Mouse (Mus musculus): ENCODE measurements around the gene Fsd1. TPM values are rescaled to one million over a fixed set of nuclear protein-coding genes. Genes with fewer than 3 reads are reported as not detected.

Fsd1 gene
- polyA plus RNA-seq, 1 experiment from 2014 or later: 3.5 TPM

DNA sequence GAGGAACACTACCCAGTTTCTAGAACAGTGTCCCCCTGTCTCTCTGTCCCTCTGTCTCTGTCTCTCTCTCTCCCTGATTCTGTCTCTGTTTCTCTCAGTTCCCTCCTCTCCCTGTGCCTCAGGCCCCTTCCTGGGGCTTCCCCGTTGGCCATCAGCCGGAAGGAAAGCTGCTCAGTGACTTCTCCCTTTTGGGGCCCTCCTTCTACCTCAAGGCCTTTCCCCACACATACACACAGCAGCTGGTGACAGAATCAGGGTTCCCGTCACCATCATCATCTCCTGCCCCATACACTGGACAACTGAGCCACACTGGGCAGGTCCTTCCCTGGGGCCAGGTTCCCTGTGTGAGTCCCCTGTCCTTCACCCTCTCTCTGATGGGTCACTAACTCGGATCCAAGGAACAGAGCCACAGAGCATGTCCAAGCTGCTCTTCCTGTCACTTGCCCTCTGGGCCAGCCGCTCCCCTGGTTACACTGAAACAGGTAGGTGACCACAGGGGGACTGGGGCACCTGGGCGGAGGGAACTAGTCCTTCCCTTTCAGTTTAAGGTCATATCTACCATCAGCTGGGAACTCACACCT, 33.8 kb upstream of the Fsd1 start, which contains the start of gene Ebi3:
Ebi3 (plus strand) TSS at position 194 of the 581 bp plus-strand sequence.
- no peaks in the 10 kb centered on the region for H3K36me3 ChIP-seq (ENCODE audit: control insufficient read depth, insufficient read depth)
- 61% methylated on average over 6 of the region's 6 CpGs for WGBS
- H3K9me3 ChIP-seq (replicated peaks; ENCODE audit: control insufficient read depth, low read length): no peaks in the 10 kb centered on the region
- H3K9ac ChIP-seq (ENCODE audit: low read length): no peak within 1 kb of the TSS
- H3K4me3 ChIP-seq (ENCODE audit: low read length): no peak within 1 kb of the TSS
- peaks cover 5% of the 10 kb centered on the region; the same call in 1 of the 2 replicates for H3K4me1 ChIP-seq (ENCODE audit: control insufficient read depth, insufficient read depth, low read length)
- no peak for ATAC-seq (replicated peaks; ENCODE audit: extremely low read depth, insufficient read depth, low FRiP score)
- H3K27ac ChIP-seq (ENCODE audit: low read length): no peak within 1 kb of the TSS
- H3K27me3 ChIP-seq (ENCODE audit: control insufficient read depth, insufficient read depth, low read length): peaks cover 22% of the 10 kb centered on the region
- H3K4me2 ChIP-seq (ENCODE audit: low read depth, low read length): no peak within 1 kb of the TSS

DNA sequence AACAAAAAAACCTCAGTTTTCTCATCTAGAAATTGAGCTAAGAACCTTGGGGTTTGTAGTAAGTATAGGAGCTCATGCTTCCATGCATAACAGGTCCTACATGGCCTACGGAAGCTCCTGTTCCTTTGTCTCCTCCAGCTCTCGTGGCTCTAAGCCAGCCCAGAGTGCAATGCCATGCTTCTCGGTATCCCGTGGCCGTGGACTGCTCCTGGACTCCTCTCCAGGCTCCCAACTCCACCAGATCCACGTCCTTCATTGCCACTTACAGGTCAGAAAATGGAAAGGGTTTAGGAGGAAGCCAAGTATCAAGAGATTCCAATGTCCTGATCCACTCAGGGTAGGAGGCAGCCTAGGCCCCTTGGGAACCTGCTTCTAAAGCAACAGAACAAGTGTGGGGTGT, 32.6 kb upstream of the Fsd1 start:
- Histone ChIP-seq H3K4me1 (ENCODE audit: control insufficient read depth, insufficient read depth, low read length) (peaks cover 9% of the 10 kb centered on the region), H3K9ac (ENCODE audit: low read length) (no peak overlapping the region), H3K4me3 (ENCODE audit: low read length) (no peak overlapping the region), H3K27ac (ENCODE audit: low read length) (no peak overlapping the region), H3K36me3 (ENCODE audit: control insufficient read depth, insufficient read depth) (no peaks in the 10 kb centered on the region), H3K27me3 (ENCODE audit: control insufficient read depth, insufficient read depth, low read length) (peaks cover 22% of the 10 kb centered on the region), H3K9me3 (replicated peaks; ENCODE audit: control insufficient read depth, low read length) (no peaks in the 10 kb centered on the region), H3K4me2 (ENCODE audit: low read depth, low read length) (no peak overlapping the region)
- no peak for ATAC-seq (replicated peaks; ENCODE audit: extremely low read depth, insufficient read depth, low FRiP score)
- WGBS: 70% methylated on average over 6 of the region's 6 CpGs

DNA sequence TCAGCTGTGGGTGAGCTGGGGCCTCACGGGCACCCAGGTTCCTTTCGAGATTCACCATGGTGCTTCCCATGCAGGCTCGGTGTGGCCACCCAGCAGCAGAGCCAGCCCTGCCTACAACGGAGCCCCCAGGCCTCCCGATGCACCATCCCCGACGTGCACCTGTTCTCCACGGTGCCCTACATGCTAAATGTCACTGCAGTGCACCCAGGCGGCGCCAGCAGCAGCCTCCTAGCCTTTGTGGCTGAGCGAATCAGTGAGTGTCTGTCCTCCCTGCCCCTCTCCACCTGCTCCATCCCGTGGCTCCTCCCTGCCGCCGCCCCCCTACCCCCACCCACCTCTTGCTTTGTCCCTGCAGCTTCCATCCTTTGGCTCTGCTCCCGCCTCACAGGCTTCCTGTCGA, 32.1 kb upstream of the Fsd1 start:
- ATAC-seq (replicated peaks; ENCODE audit: extremely low read depth, insufficient read depth, low FRiP score): no peak
- Histone ChIP-seq H3K9me3 (replicated peaks; ENCODE audit: control insufficient read depth, low read length) (no peaks in the 10 kb centered on the region), H3K4me3 (ENCODE audit: low read length) (no peak overlapping the region), H3K4me2 (ENCODE audit: low read depth, low read length) (no peak overlapping the region), H3K4me1 (ENCODE audit: control insufficient read depth, insufficient read depth, low read length) (peaks cover 9% of the 10 kb centered on the region), H3K36me3 (ENCODE audit: control insufficient read depth, insufficient read depth) (no peaks in the 10 kb centered on the region), H3K27ac (ENCODE audit: low read length) (no peak overlapping the region), H3K27me3 (ENCODE audit: control insufficient read depth, insufficient read depth, low read length) (peaks cover 22% of the 10 kb centered on the region), H3K9ac (ENCODE audit: low read length) (no peak overlapping the region)
- WGBS: 33% methylated on average over 16 of the region's 16 CpGs

DNA sequence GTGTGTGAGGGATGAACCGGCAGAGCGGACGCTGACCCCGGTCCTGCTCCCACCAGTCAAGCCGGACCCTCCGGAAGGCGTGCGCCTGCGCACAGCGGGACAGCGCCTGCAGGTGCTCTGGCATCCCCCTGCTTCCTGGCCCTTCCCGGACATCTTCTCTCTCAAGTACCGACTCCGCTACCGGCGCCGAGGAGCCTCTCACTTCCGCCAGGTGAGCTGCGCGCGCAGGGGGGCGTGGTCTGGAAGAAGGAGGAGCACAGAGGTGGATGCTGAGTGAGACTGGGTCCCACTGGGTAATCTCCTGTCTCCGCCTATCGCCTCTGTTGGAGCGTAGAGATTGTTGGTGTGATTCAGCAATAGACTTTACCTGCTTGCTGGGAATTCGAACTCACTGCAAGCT, 30.2 kb upstream of the Fsd1 start:
- no peak for ATAC-seq (replicated peaks; ENCODE audit: extremely low read depth, insufficient read depth, low FRiP score)
- 1% methylated on average over 26 of the region's 26 CpGs for WGBS

DNA sequence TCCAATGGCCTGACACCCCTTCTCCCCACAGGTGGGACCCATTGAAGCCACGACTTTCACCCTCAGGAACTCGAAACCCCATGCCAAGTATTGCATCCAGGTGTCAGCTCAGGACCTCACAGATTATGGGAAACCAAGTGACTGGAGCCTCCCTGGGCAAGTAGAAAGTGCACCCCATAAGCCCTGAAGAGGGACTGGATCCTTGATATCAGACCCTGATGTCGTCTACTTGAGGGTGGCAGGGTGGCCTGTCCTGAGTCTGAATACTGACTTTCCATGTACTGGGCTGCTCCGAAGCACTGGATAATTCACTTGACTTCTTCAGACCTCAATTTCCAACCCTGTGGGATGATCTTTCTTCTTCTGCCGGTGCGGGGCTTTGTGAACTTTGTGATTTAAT, 29.7 kb upstream of the Fsd1 start:
- Histone ChIP-seq H3K4me1 (ENCODE audit: control insufficient read depth, insufficient read depth, low read length) (peaks cover 14% of the 10 kb centered on the region), H3K36me3 (ENCODE audit: control insufficient read depth, insufficient read depth) (peaks cover 3% of the 10 kb centered on the region; the same call in 1 of the 2 replicates), H3K27me3 (ENCODE audit: control insufficient read depth, insufficient read depth, low read length) (peaks cover 22% of the 10 kb centered on the region), H3K4me2 (ENCODE audit: low read depth, low read length) (peak overlapping the region; percentile 64), H3K9me3 (replicated peaks; ENCODE audit: control insufficient read depth, low read length) (no peaks in the 10 kb centered on the region), H3K27ac (ENCODE audit: low read length) (no peak overlapping the region), H3K9ac (ENCODE audit: low read length) (no peak overlapping the region), H3K4me3 (ENCODE audit: low read length) (peak overlapping the region; percentile 48)
- WGBS: 36% methylated on average over 6 of the region's 6 CpGs
- ATAC-seq (replicated peaks; ENCODE audit: extremely low read depth, insufficient read depth, low FRiP score): no peak

More for the DNA sequence above, 30.2 kb upstream of the Fsd1 start:
- Histone ChIP-seq H3K9me3 (replicated peaks; ENCODE audit: control insufficient read depth, low read length) (no peaks in the 10 kb centered on the region), H3K36me3 (ENCODE audit: control insufficient read depth, insufficient read depth) (0 out of 2 replicates have a peak, but pooled peaks cover 2% of the 10 kb centered on the region), H3K4me1 (ENCODE audit: control insufficient read depth, insufficient read depth, low read length) (peaks cover 14% of the 10 kb centered on the region), H3K27me3 (ENCODE audit: control insufficient read depth, insufficient read depth, low read length) (peaks cover 22% of the 10 kb centered on the region), H3K4me3 (ENCODE audit: low read length) (peak overlapping the region; percentile 48), H3K9ac (ENCODE audit: low read length) (peak overlapping the region; percentile 37; the same call in 1 of the 2 replicates), H3K4me2 (ENCODE audit: low read depth, low read length) (peak overlapping the region; percentile 64), H3K27ac (ENCODE audit: low read length) (no peak overlapping the region)

DNA sequence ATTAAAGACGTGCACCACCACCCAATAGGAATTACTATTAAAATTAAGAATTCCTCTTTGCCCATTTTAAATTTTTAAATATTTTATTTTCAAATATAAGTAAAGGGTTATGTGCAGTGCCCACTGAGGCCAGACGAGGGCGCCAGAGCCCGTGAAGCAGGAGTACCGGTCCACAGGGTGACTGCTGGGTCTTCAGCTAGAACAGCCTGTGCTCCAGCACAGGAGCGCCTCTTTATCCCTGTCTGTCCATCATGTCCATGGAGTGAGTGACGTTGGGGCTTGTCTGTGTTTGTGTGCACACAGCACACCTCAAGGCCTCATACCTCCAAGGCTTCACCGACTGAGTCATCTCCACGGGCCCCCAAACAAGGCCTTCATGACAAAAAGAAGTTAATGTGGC, 29.1 kb upstream of the Fsd1 start:
- Histone ChIP-seq H3K36me3 (ENCODE audit: control insufficient read depth, insufficient read depth) (peaks cover 9% of the 10 kb centered on the region), H3K27ac (ENCODE audit: low read length) (no peak overlapping the region), H3K9ac (ENCODE audit: low read length) (no peak overlapping the region), H3K9me3 (replicated peaks; ENCODE audit: control insufficient read depth, low read length) (no peaks in the 10 kb centered on the region), H3K27me3 (ENCODE audit: control insufficient read depth, insufficient read depth, low read length) (peaks cover 22% of the 10 kb centered on the region), H3K4me3 (ENCODE audit: low read length) (no peak overlapping the region), H3K4me2 (ENCODE audit: low read depth, low read length) (no peak overlapping the region), H3K4me1 (ENCODE audit: control insufficient read depth, insufficient read depth, low read length) (peaks cover 14% of the 10 kb centered on the region)
- 14% methylated on average over 9 of the region's 9 CpGs for WGBS
- ATAC-seq (replicated peaks; ENCODE audit: extremely low read depth, insufficient read depth, low FRiP score): no peak

DNA sequence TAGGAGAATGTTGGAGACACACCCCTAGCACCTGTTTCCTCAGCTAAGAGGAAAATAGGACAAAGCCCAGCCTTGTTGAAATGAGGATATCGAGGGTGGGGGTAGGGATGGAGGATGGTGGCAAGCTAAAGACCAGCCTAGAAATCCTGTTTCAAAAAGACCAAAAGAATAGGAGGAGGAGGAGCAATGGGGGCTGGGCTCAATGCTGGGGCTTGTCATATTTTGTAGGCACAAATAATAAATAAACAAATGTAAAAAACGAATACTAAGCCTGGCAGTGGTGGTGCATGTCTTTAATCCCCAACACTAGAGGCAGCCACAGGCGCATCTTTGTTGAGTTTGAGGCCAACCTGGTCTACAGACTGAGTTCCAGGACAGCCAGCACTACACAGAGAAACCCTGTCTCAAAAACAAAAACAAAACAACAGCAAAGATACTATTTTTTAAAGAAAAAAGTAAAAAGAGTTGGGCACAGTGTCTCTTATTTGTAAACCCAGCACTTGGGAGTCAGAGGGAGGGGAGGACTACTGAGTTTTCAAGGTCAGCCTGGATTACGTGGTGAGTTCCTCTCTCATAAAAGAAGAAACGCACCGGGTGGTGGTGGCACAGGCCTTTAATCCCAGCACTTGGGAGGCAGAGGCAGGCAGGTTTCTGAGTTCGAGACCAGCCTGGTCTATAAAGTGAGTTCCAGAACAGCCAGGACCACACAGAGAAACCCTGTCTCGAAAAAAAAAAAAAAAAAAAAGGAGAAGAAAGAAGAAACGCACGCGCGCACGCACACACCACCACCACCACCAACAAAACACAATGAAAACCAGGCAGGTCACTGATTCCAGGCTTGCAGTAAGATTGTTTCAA, 28.4 kb upstream of the Fsd1 start:
- WGBS: 74% methylated on average over 13 of the region's 13 CpGs
- H3K27me3 ChIP-seq (ENCODE audit: control insufficient read depth, insufficient read depth, low read length): peaks cover 22% of the 10 kb centered on the region
- peak overlapping the region; percentile 72 for H3K9ac ChIP-seq (ENCODE audit: low read length)
- H3K4me3 ChIP-seq (ENCODE audit: low read length): peak overlapping the region; percentile 73
- H3K9me3 ChIP-seq (replicated peaks; ENCODE audit: control insufficient read depth, low read length): no peaks in the 10 kb centered on the region
- H3K36me3 ChIP-seq (ENCODE audit: control insufficient read depth, insufficient read depth): peaks cover 11% of the 10 kb centered on the region
- peak overlapping the region; percentile 66 for H3K4me2 ChIP-seq (ENCODE audit: low read depth, low read length)
- peak overlapping the region; percentile 98 for H3K27ac ChIP-seq (ENCODE audit: low read length)
- ATAC-seq (replicated peaks; ENCODE audit: extremely low read depth, insufficient read depth, low FRiP score): no peak
- peaks cover 14% of the 10 kb centered on the region for H3K4me1 ChIP-seq (ENCODE audit: control insufficient read depth, insufficient read depth, low read length)

DNA sequence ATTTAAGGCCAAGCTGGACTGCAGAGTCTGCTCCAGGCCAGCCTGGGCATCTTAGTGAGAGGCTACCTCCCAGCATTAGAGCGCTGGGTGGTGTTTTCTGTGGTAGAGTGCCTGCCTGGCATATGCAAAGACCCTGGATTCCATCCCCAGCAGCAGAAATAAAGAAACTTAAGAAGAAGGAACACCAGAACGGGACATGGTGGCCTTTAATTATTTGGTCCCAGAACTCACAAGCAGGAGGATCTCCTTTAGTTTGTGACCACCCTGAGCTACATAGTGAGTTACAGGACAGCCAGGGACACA, 27.8 kb upstream of the Fsd1 start:
- Histone ChIP-seq H3K9me3 (replicated peaks; ENCODE audit: control insufficient read depth, low read length) (no peaks in the 10 kb centered on the region), H3K27me3 (ENCODE audit: control insufficient read depth, insufficient read depth, low read length) (peaks cover 22% of the 10 kb centered on the region), H3K27ac (ENCODE audit: low read length) (peak overlapping the region; percentile 98), H3K4me3 (ENCODE audit: low read length) (peak overlapping the region; percentile 73), H3K4me1 (ENCODE audit: control insufficient read depth, insufficient read depth, low read length) (peaks cover 14% of the 10 kb centered on the region), H3K36me3 (ENCODE audit: control insufficient read depth, insufficient read depth) (peaks cover 11% of the 10 kb centered on the region), H3K9ac (ENCODE audit: low read length) (peak overlapping the region; percentile 72), H3K4me2 (ENCODE audit: low read depth, low read length) (peak overlapping the region; percentile 66)
- WGBS: 38% methylated on average over 2 of the region's 2 CpGs
- no peak for ATAC-seq (replicated peaks; ENCODE audit: extremely low read depth, insufficient read depth, low FRiP score)
